Comparison of ENCODE assay signal across 10 mouse cellular contexts in genomic region chr4:46404042-46404795, GRCm38 (mm10). TPM values are rescaled to one million over a fixed set of nuclear protein-coding genes. Genes with fewer than 3 reads are reported as not detected.
DNase-seq lines count a peak whose midpoint lies in the region; ATAC-seq and TF ChIP-seq lines count a peak whose summit lies in the region.
"Had no signal": no experiment of that assay in that cellular context is flagged by ENCODE, and none has a peak within 500 bp of the region (broad histone marks: within the 10 kb centered on the region; RNA-seq: fewer than 3 reads in every experiment).

No protein-coding gene starts in this region.

- TF ChIP-seq CTCF in midbrain, postnatal 0 days (IDR thresholded peaks at IDR 0.05), result no peak

- 79% methylated on average over 6 of the region's 6 CpGs for WGBS in limb, embryonic 11.5 days
- WGBS in limb, embryonic 10.5 days, result 84% methylated on average over 6 of the region's 6 CpGs
- 85% methylated on average over 6 of the region's 6 CpGs for WGBS in midbrain, postnatal 0 days

- ATAC-seq in limb, embryonic 11.5 days (ENCODE audit: insufficient number of reproducible peaks, low FRiP score, low TSS enrichment, low read depth), result no peak
- peak; percentile 67 for ATAC-seq in granulocyte monocyte progenitor cell, adult 5-6 weeks (replicated peaks; ENCODE audit: poor library complexity, severe bottlenecking)
- no peak for ATAC-seq in midbrain, postnatal 0 days (ENCODE audit: low FRiP score)

- no peaks in the 10 kb centered on the region for H3K27me3 ChIP-seq in limb, embryonic 11.5 days (ENCODE audit: control insufficient read depth, insufficient read depth, low read length)
- H3K27me3 ChIP-seq in limb, embryonic 10.5 days (ENCODE audit: low read depth, poor library complexity, severe bottlenecking), result no peaks in the 10 kb centered on the region
- H3K27me3 ChIP-seq in midbrain, postnatal 0 days (ENCODE audit: insufficient read depth, low read length), result no peaks in the 10 kb centered on the region

- no peak overlapping the region for H3K4me2 ChIP-seq in limb, embryonic 11.5 days (ENCODE audit: low read depth, severe bottlenecking)
- no peak overlapping the region for H3K4me2 ChIP-seq in midbrain, postnatal 0 days (ENCODE audit: low read depth, low read length, poor library complexity, severe bottlenecking)

- no peak overlapping the region for H3K9ac ChIP-seq in limb, embryonic 11.5 days (ENCODE audit: low read length)
- no peak overlapping the region for H3K9ac ChIP-seq in midbrain, postnatal 0 days (replicated peaks; ENCODE audit: low read length, poor library complexity, severe bottlenecking)

- no peak for DNase-seq in limb, embryonic 11.5 days (ENCODE audit: low spot score)
- no peak for DNase-seq in limb, embryonic 10.5 days (ENCODE audit: low spot score)
- DNase-seq in naive thymus-derived CD4-positive, alpha-beta T cell, adult 2 months (ENCODE audit: low read depth), result peak; percentile 84
- peak; percentile 69 for DNase-seq in thymus, postnatal 4 days
- DNase-seq in kidney, adult 11 months, result no peak
- no peak for DNase-seq in layer of hippocampus, adult 9-10 months (ENCODE audit: low spot score)
- DNase-seq in midbrain, postnatal 0 days (ENCODE audit: low spot score), result no peak
- DNase-seq: cerebellum, adult 11-12 months had no signal

- no peaks in the 10 kb centered on the region for H3K9me3 ChIP-seq in limb, embryonic 11.5 days (ENCODE audit: control insufficient read depth, low read length)
- H3K9me3 ChIP-seq in limb, embryonic 10.5 days (replicated peaks), result no peaks in the 10 kb centered on the region
- no peaks in the 10 kb centered on the region for H3K9me3 ChIP-seq in midbrain, postnatal 0 days (ENCODE audit: low read length)

- no peaks in the 10 kb centered on the region for H3K4me1 ChIP-seq in limb, embryonic 11.5 days (ENCODE audit: control insufficient read depth, insufficient read depth, low read length)
- H3K4me1 ChIP-seq in limb, embryonic 10.5 days, result no peaks in the 10 kb centered on the region
- H3K4me1 ChIP-seq in midbrain, postnatal 0 days (ENCODE audit: insufficient read depth, low read length), result no peaks in the 10 kb centered on the region

- H3K4me3 ChIP-seq in limb, embryonic 11.5 days (ENCODE audit: low read depth, low read length), result no peak overlapping the region
- no peak overlapping the region for H3K4me3 ChIP-seq in limb, embryonic 10.5 days
- no peak overlapping the region for H3K4me3 ChIP-seq in midbrain, postnatal 0 days (ENCODE audit: low read depth, low read length)

- H3K36me3 ChIP-seq in limb, embryonic 11.5 days (ENCODE audit: control insufficient read depth, insufficient read depth, low read length), result peaks cover 3% of the 10 kb centered on the region; the same call in 1 of the 2 replicates
- no peaks in the 10 kb centered on the region for H3K36me3 ChIP-seq in limb, embryonic 10.5 days
- H3K36me3 ChIP-seq in midbrain, postnatal 0 days (ENCODE audit: insufficient read depth, low read length), result no peaks in the 10 kb centered on the region

- H3K27ac ChIP-seq in limb, embryonic 11.5 days (replicated peaks; ENCODE audit: low read depth, low read length), result 0 out of 2 replicates have a peak overlapping the region, but pooled peaks have one; percentile 6
- H3K27ac ChIP-seq in limb, embryonic 10.5 days, result no peak overlapping the region
- no peak overlapping the region for H3K27ac ChIP-seq in midbrain, postnatal 0 days (ENCODE audit: low read depth, low read length)

RNA-seq across cellular contexts. Expression of gene Hemgn, which starts 9.1 kb away (rescaled TPM):
- 13.5 and 13.9 TPM in 2 replicates for polyA plus RNA-seq in limb, embryonic 11.5 days (2014; fragmentation: Nextera tagmentation; extraction: Ambion mirVana)
- polyA plus RNA-seq in limb, embryonic 10.5 days (2016; fragmentation: Nextera tagmentation; extraction: Ambion mirVana), result 12.8 and 13.4 TPM in 2 replicates
- 0.45 and 1.2 TPM in 2 replicates for total RNA-seq in granulocyte monocyte progenitor cell, adult 5-6 weeks (2014; fragmentation: Nextera tagmentation)
- total RNA-seq in granulocyte monocyte progenitor cell, adult 5-6 weeks (2017), result 2.2 and 3.0 TPM in 2 replicates
- not detected in 2 replicates for total RNA-seq in midbrain, postnatal 0 days (2014; rRNA removed)
- polyA plus RNA-seq in midbrain, postnatal 0 days (2015; fragmentation: Nextera tagmentation; extraction: Ambion mirVana), result not detected in 2 replicates
- total RNA-seq: liver, adult 2 months had no signal
- polyA plus RNA-seq: liver, adult 2 months had no signal

RNA-seq across cellular contexts. Expression of gene Trmo, which starts 15.0 kb away (rescaled TPM):
- 10.2 and 11.0 TPM in 2 replicates for polyA plus RNA-seq in limb, embryonic 11.5 days (2014; fragmentation: Nextera tagmentation; extraction: Ambion mirVana)
- 11.5 and 11.9 TPM in 2 replicates for polyA plus RNA-seq in limb, embryonic 10.5 days (2016; fragmentation: Nextera tagmentation; extraction: Ambion mirVana)
- 11.1 and 13.3 TPM in 2 replicates for total RNA-seq in granulocyte monocyte progenitor cell, adult 5-6 weeks (2014; fragmentation: Nextera tagmentation)
- total RNA-seq in granulocyte monocyte progenitor cell, adult 5-6 weeks (2017), result 11.8 and 12.7 TPM in 2 replicates
- 7.8 and 8.8 TPM in 2 replicates for total RNA-seq in midbrain, postnatal 0 days (2014; rRNA removed)
- 4.4 and 5.3 TPM in 2 replicates for polyA plus RNA-seq in midbrain, postnatal 0 days (2015; fragmentation: Nextera tagmentation; extraction: Ambion mirVana)

RNA-seq across cellular contexts. Expression of gene Anp32b, which starts 46.5 kb away (rescaled TPM):
- 403 and 422 TPM in 2 replicates for polyA plus RNA-seq in limb, embryonic 11.5 days (2014; fragmentation: Nextera tagmentation; extraction: Ambion mirVana)
- 405 and 451 TPM in 2 replicates for polyA plus RNA-seq in limb, embryonic 10.5 days (2016; fragmentation: Nextera tagmentation; extraction: Ambion mirVana)
- total RNA-seq in granulocyte monocyte progenitor cell, adult 5-6 weeks (2014; fragmentation: Nextera tagmentation), result 672 and 724 TPM in 2 replicates
- 142 and 159 TPM in 2 replicates for total RNA-seq in granulocyte monocyte progenitor cell, adult 5-6 weeks (2017)
- total RNA-seq in midbrain, postnatal 0 days (2014; rRNA removed), result 2.7 and 5.0 TPM in 2 replicates
- polyA plus RNA-seq in midbrain, postnatal 0 days (2015; fragmentation: Nextera tagmentation; extraction: Ambion mirVana), result 45.8 and 50.5 TPM in 2 replicates

Comparison
In these comparisons a context has a peak if more than half of its experiments do, and no peak if none do; other contexts are left out.
1. DNase-seq: peak in naive thymus-derived CD4-positive, alpha-beta T cell, adult 2 months (single experiment) and thymus, postnatal 4 days (single experiment); none in limb, embryonic 11.5 days (single experiment), limb, embryonic 10.5 days (single experiment), kidney, adult 11 months (single experiment), layer of hippocampus, adult 9-10 months (single experiment) and midbrain, postnatal 0 days (single experiment).
2. RNA of gene Hemgn, which starts 9.1 kb away (polyA plus RNA-seq): 13.5 to 13.9 TPM in limb, embryonic 11.5 days and 12.8 to 13.4 TPM in limb, embryonic 10.5 days; not detected in midbrain, postnatal 0 days; every median in the first group is over 10 times any median in the second.